Mouse (Mus musculus) brain, adult 10 weeks (tissue): ENCODE results near the gene Prokr2. TPM values are rescaled to one million over a fixed set of nuclear protein-coding genes. Genes with fewer than 3 reads are reported as not detected.

Source experiments
- polyA plus RNA-seq: library from polyadenylated mRNA; stranded (reverse); fragments of 350-450 nt; fragmentation: Illumina TruSeq; extraction: RNeasy Lipid Tissue Mini Kit (QIAGEN cat#74804); gene quantifications from one replicate; pipeline ENCODE4 v1.2.3, GENCODE M21; 2015; ENCODE audit warnings: low read depth, low replicate concordance

The Prokr2 gene
- polyA plus RNA-seq, result 1.5 TPM

DNA sequence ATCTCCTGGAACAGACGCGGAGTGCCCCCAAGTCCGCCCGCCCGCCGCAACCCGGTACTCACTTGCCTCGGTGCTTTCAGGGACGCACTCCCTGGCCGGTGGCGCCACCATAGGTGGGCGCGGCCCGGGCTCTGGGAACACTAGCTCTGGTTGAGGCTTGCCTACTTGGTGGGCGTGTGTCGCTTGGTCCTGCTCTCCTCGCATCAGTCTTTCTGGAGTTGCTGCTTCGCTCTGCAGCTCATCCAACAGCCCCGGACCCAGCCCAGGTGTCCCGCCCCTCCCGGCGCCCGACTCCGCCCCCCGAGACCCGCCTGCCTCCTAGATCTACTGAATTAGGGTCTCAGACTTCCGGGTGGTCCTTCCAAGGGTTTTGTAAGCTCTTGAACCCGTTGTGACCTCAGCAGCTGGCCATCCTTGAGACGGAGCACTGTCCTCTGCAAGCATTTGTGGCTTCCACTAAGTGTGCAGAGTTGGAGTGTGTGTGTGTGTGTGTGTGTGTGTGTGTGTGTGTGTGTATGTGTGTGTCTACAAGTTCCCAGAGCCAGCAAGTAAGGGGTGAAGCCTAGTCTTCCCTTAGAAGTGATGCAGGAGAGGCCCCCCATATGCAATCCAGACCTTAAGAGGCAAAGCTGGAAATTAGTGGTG lies at the start of gene Prokr2:
Gene Prokr2, minus strand, starts transcription at position 254 of the 645 bp plus-strand sequence.

Other genes with a start within 250 kb of the Prokr2 start
- gene Slc23a2, start 240.3 kb downstream of the Prokr2 start, polyA plus RNA-seq, result 82.4 TPM
- 42.9 TPM for gene Tmem230, start 137.6 kb downstream of the Prokr2 start, polyA plus RNA-seq
- gene Pcna, start 132.1 kb downstream of the Prokr2 start, polyA plus RNA-seq, result 92.0 TPM
- 159 TPM for gene Cds2, start 122.3 kb downstream of the Prokr2 start, polyA plus RNA-seq
- gene Gpcpd1, start 202.3 kb upstream of the Prokr2 start, polyA plus RNA-seq, result 89.6 TPM